Mouse (Mus musculus) myocyte (in vitro differentiated cells): Measurements from ENCODE around the gene Asxl1. TPM values are rescaled to one million over a fixed set of nuclear protein-coding genes. Genes with fewer than 3 reads are reported as not detected.

Experiments used
- H3K27me3 ChIP-seq: one replicate; pipeline ENCODE4 v1.6.1; 2011; ENCODE audit not compliant: control insufficient read depth, insufficient read depth, insufficient read length
- H3K36me3 ChIP-seq: one replicate; pipeline ENCODE4 v1.6.1; 2011; ENCODE audit not compliant: control insufficient read depth, insufficient read depth
- H3K4me2 ChIP-seq: one replicate; pipeline ENCODE4 v1.6.1; 2011; ENCODE audit warnings: low read depth, control low read depth
- H3K4me3 ChIP-seq: one replicate; pipeline ENCODE4 v1.5.1; 2011; ENCODE audit warnings: mild to moderate bottlenecking, control low read depth, moderate library complexity
- H3K79me2 ChIP-seq: one replicate; pipeline ENCODE4 v1.6.1; 2011; ENCODE audit not compliant: control insufficient read depth, insufficient read depth
- H3ac ChIP-seq: one replicate; pipeline ENCODE4 v1.6.1; 2011; ENCODE audit not compliant: control insufficient read depth, insufficient read length
- CEBPB ChIP-seq: IDR thresholded peaks from 2 replicates; pipeline ENCODE4 v1.6.1; 2011; ENCODE audit warnings: mild to moderate bottlenecking, moderate library complexity; ENCODE audit not compliant: poor library complexity, insufficient read depth, severe bottlenecking
- E2F4 ChIP-seq: IDR thresholded peaks from one replicate; pipeline ENCODE4 v1.6.1; 2011; ENCODE audit warnings: mild to moderate bottlenecking, control low read depth, moderate library complexity; ENCODE audit not compliant: insufficient read depth
- MAX ChIP-seq: IDR thresholded peaks from one replicate; pipeline ENCODE4 v1.6.1; 2011; ENCODE audit warnings: low read depth, mild to moderate bottlenecking, control low read depth
- MYOD1 ChIP-seq, 3 experiments: IDR thresholded peaks; one replicate each; pipeline ENCODE4 v1.6.1; 2011; ENCODE audit warnings: control low read depth in 2 of 3, low read depth in 2 of 3, mild to moderate bottlenecking in 2 of 3, moderate library complexity in 1 of 3; ENCODE audit not compliant: insufficient read length in 2 of 3, control insufficient read depth in 1 of 3
- MYOG ChIP-seq, 3 experiments: IDR thresholded peaks; one replicate each; pipeline ENCODE4 v1.6.1; 2011; ENCODE audit warnings: control low read depth in 2 of 3, low read depth in 2 of 3, mild to moderate bottlenecking in 2 of 3; ENCODE audit not compliant: insufficient read length in 2 of 3, control insufficient read depth in 1 of 3, insufficient read depth in 1 of 3
- POLR2A ChIP-seq: IDR thresholded peaks from one replicate; pipeline ENCODE4 v1.6.1; 2011; ENCODE audit warnings: low read depth, mild to moderate bottlenecking, control low read depth, moderate library complexity; ENCODE audit not compliant: insufficient read length
- POLR2AphosphoS2 ChIP-seq: IDR thresholded peaks from one replicate; pipeline ENCODE4 v1.6.1; 2011; ENCODE audit warnings: low read depth, control low read depth; ENCODE audit not compliant: insufficient read length
- REST ChIP-seq: IDR thresholded peaks from one replicate; pipeline ENCODE4 v1.6.1; 2011; ENCODE audit warnings: mild to moderate bottlenecking, control low read depth, moderate library complexity; ENCODE audit not compliant: insufficient read depth, insufficient read length
- SRF ChIP-seq: IDR thresholded peaks from one replicate; pipeline ENCODE4 v1.6.1; 2011; ENCODE audit warnings: low read depth; ENCODE audit not compliant: control insufficient read depth, insufficient read length
- TCF12 ChIP-seq: IDR thresholded peaks from one replicate; pipeline ENCODE4 v1.6.1; 2011; ENCODE audit warnings: mild to moderate bottlenecking, control low read depth; ENCODE audit not compliant: poor library complexity, insufficient read depth, severe bottlenecking
- TCF3 ChIP-seq: IDR thresholded peaks from one replicate; pipeline ENCODE4 v1.6.1; 2011; ENCODE audit warnings: low read depth, control low read depth; ENCODE audit not compliant: insufficient read length
- USF1 ChIP-seq: IDR thresholded peaks from one replicate; pipeline ENCODE4 v1.6.1; 2011; ENCODE audit warnings: low read depth, mild to moderate bottlenecking, control low read depth, moderate library complexity
- polyA plus RNA-seq: library from polyadenylated mRNA; unstranded; fragments of >200 nt; fragmentation: generic; extraction: Trizol; gene quantifications from one replicate; pipeline ENCODE4 v1.2.1, GENCODE M21; 2012; ENCODE audit warnings: missing spikeins

Gene Asxl1
- polyA plus RNA-seq: 15.4 TPM

DNA sequence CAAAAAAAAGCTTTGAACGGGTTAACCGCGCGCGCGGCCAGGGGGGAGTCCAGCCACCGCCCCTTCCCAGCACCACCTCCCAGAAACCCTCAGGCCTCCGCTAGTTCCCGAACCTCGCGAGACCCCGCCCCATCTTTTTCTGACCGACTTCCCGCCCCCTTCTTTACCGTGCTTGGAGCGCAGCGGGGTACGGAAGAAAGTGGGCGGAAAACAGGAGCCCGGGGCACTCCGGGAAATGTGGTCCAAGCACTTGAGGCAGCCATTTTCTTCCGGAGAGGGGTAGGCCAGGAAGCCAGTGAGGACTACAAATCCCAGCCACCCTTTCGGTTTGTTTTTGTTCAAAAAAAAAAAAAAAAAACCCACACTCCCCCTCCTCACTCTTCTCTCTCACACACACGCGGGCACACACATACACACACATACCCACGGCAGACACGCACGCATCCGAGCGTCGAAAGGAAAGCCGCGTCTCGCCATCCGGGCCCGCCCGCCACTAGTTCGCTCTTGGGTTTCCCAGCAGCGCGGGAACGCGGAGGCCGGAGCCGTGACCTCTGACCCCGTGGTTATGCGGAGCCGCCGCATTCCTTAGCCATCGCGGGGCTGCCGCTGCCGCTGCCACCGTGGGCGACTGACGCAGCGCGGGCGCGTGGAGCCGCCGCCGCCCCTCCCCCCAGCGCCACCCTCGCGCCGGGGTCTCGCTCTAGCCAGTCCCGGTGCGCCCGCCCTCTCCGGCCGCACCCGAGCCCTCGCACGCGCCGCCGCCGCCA is at the start of gene Asxl1:
Gene Asxl1, plus strand, starts transcription at position 376 of the 767 bp plus-strand sequence.
- no peaks in the 10 kb centered on the region for H3K36me3 ChIP-seq
- H3K4me3 ChIP-seq: peak within 1 kb of the TSS; percentile 81
- no peaks in the 10 kb centered on the region for H3K27me3 ChIP-seq
- H3K79me2 ChIP-seq: peaks cover 43% of the 10 kb centered on the region
- TF ChIP-seq CEBPB (no peak), MYOG (IDR thresholded peaks at IDR 0.05; ENCODE audit: control insufficient read depth in 1 of 3, insufficient read depth in 1 of 3, insufficient read length in 2 of 3, low read depth in 2 of 3) (no peak), MAX (no peak), REST (no peak), POLR2A (peak; percentile 78), SRF (no peak), POLR2AphosphoS2 (peak; percentile 80), E2F4 (peak; percentile 54), MYOD1 (IDR thresholded peaks at IDR 0.05; ENCODE audit: control insufficient read depth in 1 of 3, insufficient read length in 2 of 3, low read depth in 2 of 3) (peak in 1 of 3 experiments; percentile 41), USF1 (no peak), TCF3 (peak; percentile 30), TCF12 (no peak)
- peak within 1 kb of the TSS; percentile 74 for H3ac ChIP-seq
- H3K4me2 ChIP-seq: peak within 1 kb of the TSS; percentile 97

DNA sequence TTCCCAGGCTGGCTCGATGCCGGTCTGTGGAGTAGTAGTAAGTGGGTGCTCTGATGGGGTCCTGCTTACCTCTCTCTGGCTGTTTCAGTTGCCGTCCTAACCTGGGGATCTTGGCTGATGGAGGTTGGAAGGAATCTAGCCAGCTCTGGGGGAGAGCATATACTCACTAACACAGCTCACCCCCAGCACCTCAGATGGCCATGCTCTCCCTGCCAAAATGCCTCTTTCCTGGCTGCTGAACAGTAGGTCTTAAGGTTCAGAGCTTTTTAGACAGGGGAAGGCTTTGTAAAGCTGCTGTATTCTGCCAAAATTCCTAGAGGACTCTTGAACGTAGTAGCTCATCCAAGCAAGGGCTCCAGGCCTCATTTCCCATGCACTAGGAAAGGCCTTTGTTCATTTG is 47.9 kb upstream of the Asxl1 start:
- no peak overlapping the region for H3K4me2 ChIP-seq
- no peaks in the 10 kb centered on the region for H3K36me3 ChIP-seq
- TF ChIP-seq TCF12 (no peak), E2F4 (no peak), TCF3 (no peak), POLR2AphosphoS2 (no peak), SRF (no peak), POLR2A (no peak), MAX (no peak), MYOD1 (IDR thresholded peaks at IDR 0.05; ENCODE audit: control insufficient read depth in 1 of 3, insufficient read length in 2 of 3, low read depth in 2 of 3) (no peak), CEBPB (no peak), USF1 (no peak)
- no peaks in the 10 kb centered on the region for H3K27me3 ChIP-seq
- no peak overlapping the region for H3K4me3 ChIP-seq
- peaks cover 40% of the 10 kb centered on the region for H3K79me2 ChIP-seq
- no peak overlapping the region for H3ac ChIP-seq

DNA sequence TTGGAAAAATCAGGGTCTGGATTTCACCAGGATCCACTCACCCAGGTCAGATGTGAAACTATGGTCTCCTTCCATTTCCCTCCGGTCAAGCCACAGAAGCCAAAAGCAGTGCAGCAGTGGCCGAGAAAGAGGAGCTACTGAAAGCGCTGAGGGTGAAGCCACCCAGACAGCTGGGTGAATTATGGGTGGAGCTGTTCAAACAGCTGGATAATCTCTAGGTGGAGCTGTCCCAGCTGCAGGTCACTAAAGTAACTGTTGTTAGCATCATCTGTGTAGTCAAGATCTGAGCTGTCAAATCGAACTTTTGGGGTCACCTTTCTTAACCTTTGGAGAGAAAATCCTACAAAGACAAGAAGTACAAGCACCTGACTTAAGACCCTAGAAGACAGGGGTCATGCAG is 47.2 kb upstream of the Asxl1 start:
- peaks cover 35% of the 10 kb centered on the region for H3K79me2 ChIP-seq
- H3K4me2 ChIP-seq: no peak overlapping the region
- TF ChIP-seq REST: no peak
- no peak for TF ChIP-seq POLR2AphosphoS2
- TF ChIP-seq MAX: no peak
- no peak for TF ChIP-seq TCF12
- no peak for TF ChIP-seq CEBPB
- no peak for TF ChIP-seq E2F4
- TF ChIP-seq POLR2A: no peak
- TF ChIP-seq TCF3: no peak
- no peak for TF ChIP-seq MYOD1 (IDR thresholded peaks at IDR 0.05; ENCODE audit: control insufficient read depth in 1 of 3, insufficient read length in 2 of 3, low read depth in 2 of 3)
- H3ac ChIP-seq: no peak overlapping the region
- H3K4me3 ChIP-seq: no peak overlapping the region
- no peaks in the 10 kb centered on the region for H3K27me3 ChIP-seq
- no peaks in the 10 kb centered on the region for H3K36me3 ChIP-seq

DNA sequence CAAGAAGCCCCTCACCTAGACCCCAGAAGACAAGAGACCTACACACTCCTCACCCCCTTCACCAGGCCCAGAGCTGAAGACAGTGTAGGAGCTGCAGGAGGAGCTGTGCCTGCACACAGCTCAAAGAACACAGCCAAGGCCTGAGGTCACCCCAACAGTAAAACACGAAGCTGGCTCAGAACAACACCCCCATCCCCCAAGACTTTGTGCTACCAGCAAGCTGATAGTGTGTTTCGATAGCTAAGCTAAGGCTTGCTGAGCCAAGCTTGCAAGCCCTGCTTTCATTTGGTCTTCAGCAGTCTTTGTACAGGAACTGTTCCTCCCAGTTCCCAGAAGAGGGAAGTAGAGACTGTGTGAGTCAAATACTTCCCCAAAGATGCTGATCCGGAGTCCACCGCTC is 46.8 kb upstream of the Asxl1 start:
- TF ChIP-seq SRF: no peak
- TF ChIP-seq MYOD1 (IDR thresholded peaks at IDR 0.05; ENCODE audit: control insufficient read depth in 1 of 3, insufficient read length in 2 of 3, low read depth in 2 of 3): no peak
- no peak for TF ChIP-seq MYOG (IDR thresholded peaks at IDR 0.05; ENCODE audit: control insufficient read depth in 1 of 3, insufficient read depth in 1 of 3, insufficient read length in 2 of 3, low read depth in 2 of 3)
- TF ChIP-seq MAX: no peak
- no peak for TF ChIP-seq POLR2AphosphoS2
- Histone ChIP-seq H3K79me2 (peaks cover 31% of the 10 kb centered on the region), H3K27me3 (no peaks in the 10 kb centered on the region), H3K4me2 (no peak overlapping the region), H3K36me3 (no peaks in the 10 kb centered on the region), H3K4me3 (no peak overlapping the region), H3ac (no peak overlapping the region)

DNA sequence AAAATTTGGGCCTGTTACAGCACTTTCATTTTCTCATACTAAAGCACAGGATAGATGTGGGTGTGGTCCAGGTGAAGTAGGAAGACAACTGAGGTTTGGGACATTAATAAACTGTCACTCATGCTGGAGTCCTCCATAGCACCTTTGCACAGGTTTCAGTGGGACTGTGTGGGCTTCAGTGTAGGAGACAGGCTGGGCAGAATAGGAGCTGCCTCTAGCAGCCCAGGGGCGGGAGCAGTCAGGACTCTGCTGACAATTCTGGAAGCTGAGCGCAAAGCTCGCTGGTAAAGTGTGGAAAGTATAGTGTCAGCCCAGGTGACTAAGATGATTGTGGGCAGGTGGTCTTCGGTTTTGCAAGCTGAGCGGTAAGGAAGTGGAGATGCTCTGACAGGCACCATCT is 44.5 kb upstream of the Asxl1 start:
- no peak overlapping the region for H3ac ChIP-seq
- TF ChIP-seq TCF12 (no peak), USF1 (no peak), MYOG (IDR thresholded peaks at IDR 0.05; ENCODE audit: control insufficient read depth in 1 of 3, insufficient read depth in 1 of 3, insufficient read length in 2 of 3, low read depth in 2 of 3) (no peak), MYOD1 (IDR thresholded peaks at IDR 0.05; ENCODE audit: control insufficient read depth in 1 of 3, insufficient read length in 2 of 3, low read depth in 2 of 3) (no peak), TCF3 (no peak), CEBPB (no peak), REST (no peak), POLR2A (no peak), SRF (no peak), E2F4 (no peak), POLR2AphosphoS2 (no peak), MAX (no peak)
- no peaks in the 10 kb centered on the region for H3K27me3 ChIP-seq
- no peak overlapping the region for H3K4me3 ChIP-seq
- H3K79me2 ChIP-seq: peaks cover 18% of the 10 kb centered on the region
- no peak overlapping the region for H3K4me2 ChIP-seq
- no peaks in the 10 kb centered on the region for H3K36me3 ChIP-seq
